Mouse (Mus musculus) ES-Bruce4 (cell line): ENCODE data around the gene Tpsab1.

Experiments used
- CTCF ChIP-seq: IDR thresholded peaks from one replicate; pipeline ENCODE4 v1.8.1; 2011; ENCODE audit warnings: low read depth, low read length
- POLR2A ChIP-seq: IDR thresholded peaks from one replicate; pipeline ENCODE4 v1.8.1; 2011; ENCODE audit warnings: low read length; ENCODE audit not compliant: insufficient read depth

DNA sequence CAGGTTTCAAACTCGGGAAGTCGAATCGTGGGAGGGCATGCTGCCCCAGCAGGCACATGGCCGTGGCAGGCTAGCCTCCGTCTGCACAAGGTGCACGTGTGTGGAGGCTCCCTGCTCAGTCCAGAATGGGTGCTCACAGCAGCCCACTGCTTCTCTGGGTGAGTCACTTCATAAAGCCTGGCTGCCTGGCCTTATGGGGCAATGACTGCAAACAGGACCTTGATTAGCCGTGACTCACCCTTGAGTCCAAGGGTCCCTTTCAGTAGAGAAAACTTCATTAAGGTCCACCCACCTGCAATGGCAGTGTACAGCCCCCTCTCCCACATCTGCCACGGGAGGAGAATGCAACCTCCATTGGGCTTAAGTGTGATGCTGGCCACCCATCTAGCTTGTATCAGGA lies 27.1 kb upstream of the Tpsab1 start:
- TF ChIP-seq CTCF (no peak), POLR2A (no peak)
